In the genomic region with DNA sequence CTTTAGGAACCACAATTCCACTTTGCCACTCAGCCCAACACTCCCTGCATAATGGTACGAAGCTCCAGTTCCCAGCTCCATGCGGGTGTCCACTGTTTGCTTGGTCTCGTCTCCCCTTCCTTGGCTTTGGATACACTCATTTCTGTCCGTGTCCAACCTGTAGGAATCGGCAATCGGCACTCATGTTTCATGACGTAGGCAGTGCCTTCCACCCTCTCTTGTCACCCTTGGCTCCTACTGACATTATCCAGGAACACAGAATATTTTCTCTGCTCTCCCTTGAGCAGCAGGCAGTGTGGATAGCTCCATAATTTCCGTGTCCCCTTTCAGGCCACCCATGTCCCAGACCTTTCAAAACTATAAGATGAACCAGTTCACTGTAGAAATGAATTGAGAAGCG, we compare ENCODE assay signal across 18 mouse cellular contexts.
A peak's percentile ranks its signal among the peaks of the same experiment; 100 is the strongest.
DNase-seq lines count a peak whose midpoint lies in the region; ATAC-seq and TF ChIP-seq lines count a peak whose summit lies in the region.
"Had no signal": no experiment of that assay in that cellular context is flagged by ENCODE, and none has a peak within 500 bp of the region (broad histone marks: within the 10 kb centered on the region; RNA-seq: fewer than 3 reads in every experiment).

No protein-coding gene starts in this region.

- WGBS in heart, embryonic 12.5 days, result 46% methylated on average over 9 of the region's 9 CpGs
- 60% methylated on average over 9 of the region's 9 CpGs for WGBS in midbrain, embryonic 13.5 days
- WGBS in midbrain, embryonic 10.5 days, result 75% methylated on average over 9 of the region's 9 CpGs
- WGBS in hindbrain, embryonic 14.5 days, result 57% methylated on average over 9 of the region's 9 CpGs
- WGBS in midbrain, postnatal 0 days, result 62% methylated on average over 9 of the region's 9 CpGs

- no peak for ATAC-seq in heart, embryonic 12.5 days (ENCODE audit: insufficient number of reproducible peaks, low FRiP score)
- no peak for ATAC-seq in midbrain, embryonic 13.5 days
- no peak for ATAC-seq in hindbrain, embryonic 14.5 days (ENCODE audit: low FRiP score)
- no peak for ATAC-seq in midbrain, postnatal 0 days (ENCODE audit: low FRiP score)

- no peaks in the 10 kb centered on the region for H3K27me3 ChIP-seq in heart, embryonic 12.5 days (replicated peaks)
- no peaks in the 10 kb centered on the region for H3K27me3 ChIP-seq in midbrain, embryonic 13.5 days
- H3K27me3 ChIP-seq in midbrain, embryonic 10.5 days (ENCODE audit: low read depth, poor library complexity, severe bottlenecking), result no peaks in the 10 kb centered on the region
- no peaks in the 10 kb centered on the region for H3K27me3 ChIP-seq in hindbrain, embryonic 14.5 days (ENCODE audit: control insufficient read depth, insufficient read depth, low read length)
- no peaks in the 10 kb centered on the region for H3K27me3 ChIP-seq in midbrain, postnatal 0 days (ENCODE audit: insufficient read depth, low read length)

- 0 out of 2 replicates have a peak, but pooled peaks cover under 1% of the 10 kb centered on the region for H3K36me3 ChIP-seq in heart, embryonic 12.5 days
- no peaks in the 10 kb centered on the region for H3K36me3 ChIP-seq in midbrain, embryonic 13.5 days
- no peaks in the 10 kb centered on the region for H3K36me3 ChIP-seq in midbrain, embryonic 10.5 days
- H3K36me3 ChIP-seq in hindbrain, embryonic 14.5 days (replicated peaks; ENCODE audit: control insufficient read depth, insufficient read depth), result no peaks in the 10 kb centered on the region
- H3K36me3 ChIP-seq in midbrain, postnatal 0 days (ENCODE audit: insufficient read depth, low read length), result no peaks in the 10 kb centered on the region
- H3K36me3 ChIP-seq: forebrain, embryonic 10.5 days had no signal

- peak overlapping the region; percentile 1; the same call in 1 of the 2 replicates for H3K4me2 ChIP-seq in heart, embryonic 12.5 days
- H3K4me2 ChIP-seq in midbrain, embryonic 13.5 days (replicated peaks), result no peak overlapping the region
- H3K4me2 ChIP-seq in hindbrain, embryonic 14.5 days (replicated peaks), result no peak overlapping the region
- no peak overlapping the region for H3K4me2 ChIP-seq in midbrain, postnatal 0 days (ENCODE audit: low read depth, low read length, poor library complexity, severe bottlenecking)

- no peak for TF ChIP-seq CTCF in midbrain, postnatal 0 days (IDR thresholded peaks at IDR 0.05)

- no peak for DNase-seq in heart, postnatal 14 days
- no peak for DNase-seq in midbrain, embryonic 10.5 days (ENCODE audit: low spot score)
- no peak for DNase-seq in hindbrain, embryonic 14.5 days (ENCODE audit: low spot score)
- no peak for DNase-seq in midbrain, postnatal 0 days (ENCODE audit: low spot score)
- DNase-seq in adrenal gland, adult 8-10 months, result no peak
- DNase-seq: adrenal gland, adult 2 months; cerebellum, adult 8-10 months; gastrocnemius, postnatal 36 days; kidney, adult 18-20 months; right cerebral cortex, postnatal 14 days; spleen, adult 18-20 months; thymus, postnatal 36 days had no signal

- no peak overlapping the region for H3K9ac ChIP-seq in heart, embryonic 12.5 days
- no peak overlapping the region for H3K9ac ChIP-seq in midbrain, embryonic 13.5 days (replicated peaks)
- H3K9ac ChIP-seq in hindbrain, embryonic 14.5 days, result no peak overlapping the region
- H3K9ac ChIP-seq in midbrain, postnatal 0 days (replicated peaks; ENCODE audit: low read length, poor library complexity, severe bottlenecking), result no peak overlapping the region
- H3K9ac ChIP-seq: liver, embryonic 14.5 days had no signal

- no peak overlapping the region for H3K4me3 ChIP-seq in heart, embryonic 12.5 days
- no peak overlapping the region for H3K4me3 ChIP-seq in midbrain, embryonic 13.5 days (replicated peaks)
- H3K4me3 ChIP-seq in midbrain, embryonic 10.5 days, result no peak overlapping the region
- H3K4me3 ChIP-seq in hindbrain, embryonic 14.5 days (replicated peaks; ENCODE audit: low read length), result no peak overlapping the region
- no peak overlapping the region for H3K4me3 ChIP-seq in midbrain, postnatal 0 days (ENCODE audit: low read depth, low read length)
- H3K4me3 ChIP-seq: forebrain, embryonic 10.5 days had no signal

- intact Hi-C loops in heart, postnatal 14 days (cut with DNase I), result no loop called here

- H3K27ac ChIP-seq in heart, embryonic 12.5 days (ENCODE audit: poor library complexity, severe bottlenecking), result peak overlapping the region; percentile 15; the same call in 1 of the 2 replicates
- peak overlapping the region; percentile 58 for H3K27ac ChIP-seq in midbrain, embryonic 13.5 days
- H3K27ac ChIP-seq in midbrain, embryonic 10.5 days (replicated peaks), result no peak overlapping the region
- peak overlapping the region; percentile 71 for H3K27ac ChIP-seq in hindbrain, embryonic 14.5 days
- H3K27ac ChIP-seq in midbrain, postnatal 0 days (ENCODE audit: low read depth, low read length), result peak overlapping the region; percentile 59; the same call in 1 of the 2 replicates
- H3K27ac ChIP-seq: kidney, postnatal 0 days; liver, embryonic 14.5 days; macrophage had no signal

- peaks cover 53% of the 10 kb centered on the region for H3K4me1 ChIP-seq in heart, embryonic 12.5 days (replicated peaks)
- peaks cover 26% of the 10 kb centered on the region for H3K4me1 ChIP-seq in midbrain, embryonic 13.5 days (replicated peaks)
- H3K4me1 ChIP-seq in midbrain, embryonic 10.5 days, result peaks cover 21% of the 10 kb centered on the region
- H3K4me1 ChIP-seq in hindbrain, embryonic 14.5 days (replicated peaks; ENCODE audit: control insufficient read depth, insufficient read depth, low read length), result peaks cover 18% of the 10 kb centered on the region
- peaks cover 4% of the 10 kb centered on the region; the same call in 1 of the 2 replicates for H3K4me1 ChIP-seq in midbrain, postnatal 0 days (ENCODE audit: insufficient read depth, low read length)

- no peaks in the 10 kb centered on the region; the same call in 1 of the 2 replicates for H3K9me3 ChIP-seq in heart, embryonic 12.5 days (replicated peaks)
- H3K9me3 ChIP-seq in midbrain, embryonic 13.5 days, result no peaks in the 10 kb centered on the region
- H3K9me3 ChIP-seq in midbrain, embryonic 10.5 days (replicated peaks), result no peaks in the 10 kb centered on the region
- no peaks in the 10 kb centered on the region for H3K9me3 ChIP-seq in hindbrain, embryonic 14.5 days (ENCODE audit: control insufficient read depth, low read length)
- no peaks in the 10 kb centered on the region for H3K9me3 ChIP-seq in midbrain, postnatal 0 days (ENCODE audit: low read length)
- H3K9me3 ChIP-seq: forebrain, embryonic 10.5 days had no signal
